Mouse (Mus musculus) gastrocnemius, postnatal 14 days (tissue): ENCODE results near the gene Kifc1. TPM values are rescaled to one million over a fixed set of nuclear protein-coding genes. Genes with fewer than 3 reads are reported as not detected.
"Not testable (repeated sequence)": the region's sequence is repeated elsewhere in the genome, so short reads cannot be mapped to it uniquely, and the experiment has no call there.

Source experiments
- DNase-seq: peaks from one replicate; pipeline ENCODE4 v3.0.0; 2021; ENCODE audit warnings: mixed read lengths
- intact Hi-C: fragments of 180-260 bp; cut with DNase I; formaldehyde crosslinking; loops from one replicate; pipeline ENCODE4 v1.15.1; 2025; ENCODE audit warnings: low total_unique reads
- microRNA-seq, 2 experiments: library from miRNA; unstranded; fragments of <30 nt; microRNA quantifications; one replicate each; pipeline ENCODE4 v1.2.0; 2021
- total RNA-seq, 2 experiments: library from RNA; stranded (reverse); gene quantifications; 2 replicates each; pipeline ENCODE4 v1.2.3; 2021

The Kifc1 gene
- total RNA-seq, 2 experiments from 2014 or later: 3.3 to 4.4 TPM

- intact Hi-C loops, DNase-seq: not testable (repeated sequence)
These were observed 14.7 kb downstream of the Kifc1 start for GRCm38 (mm10) chr17:33875797-33876196.

DNA sequence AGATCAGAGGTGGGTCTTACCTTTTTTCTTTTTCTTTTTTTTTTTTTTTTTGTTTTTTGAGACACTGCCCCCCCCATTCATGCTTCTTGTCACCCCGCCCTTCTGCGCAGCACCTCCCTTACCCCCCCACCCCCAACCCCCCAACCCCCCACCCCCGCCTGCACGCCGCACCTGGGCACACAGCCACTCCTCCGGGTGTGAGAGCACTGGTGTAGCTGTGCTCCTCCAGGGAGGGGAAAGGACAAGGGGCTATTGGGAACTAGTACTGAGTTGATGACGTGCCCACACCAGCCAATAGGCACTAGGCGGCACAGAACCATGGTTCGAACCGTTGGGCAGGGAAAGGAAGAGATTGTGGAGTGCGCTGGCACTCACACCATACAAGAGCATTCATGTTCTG lies 16.1 kb downstream of the Kifc1 start:
- DNase-seq: no peak
- intact Hi-C loops: no loop called here

DNA sequence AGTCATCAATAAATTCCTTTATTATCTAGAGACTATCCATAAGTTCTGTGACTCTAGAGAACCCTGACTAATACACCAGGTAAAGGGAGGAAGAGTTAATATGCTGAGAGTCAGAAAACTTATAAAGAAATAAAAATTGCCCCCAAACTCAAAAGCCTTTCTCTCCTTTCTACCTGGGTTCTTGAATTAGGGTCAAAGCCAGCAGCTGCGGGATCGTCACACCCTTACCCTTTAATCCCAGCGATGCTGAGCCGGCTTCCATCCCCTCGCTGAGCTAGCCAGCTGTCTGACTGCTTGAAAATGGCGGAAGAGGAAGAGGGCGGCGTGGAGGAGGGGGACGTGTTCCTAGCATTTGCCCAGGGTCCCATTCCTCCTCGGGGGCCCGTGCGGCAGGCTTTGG lies 16.9 kb downstream of the Kifc1 start, which contains the start of gene Gm7029:
Gene Gm7029, plus strand, starts transcription at position 301 of the 400 bp plus-strand sequence.
- DNase-seq, intact Hi-C loops: not testable (repeated sequence)

DNA sequence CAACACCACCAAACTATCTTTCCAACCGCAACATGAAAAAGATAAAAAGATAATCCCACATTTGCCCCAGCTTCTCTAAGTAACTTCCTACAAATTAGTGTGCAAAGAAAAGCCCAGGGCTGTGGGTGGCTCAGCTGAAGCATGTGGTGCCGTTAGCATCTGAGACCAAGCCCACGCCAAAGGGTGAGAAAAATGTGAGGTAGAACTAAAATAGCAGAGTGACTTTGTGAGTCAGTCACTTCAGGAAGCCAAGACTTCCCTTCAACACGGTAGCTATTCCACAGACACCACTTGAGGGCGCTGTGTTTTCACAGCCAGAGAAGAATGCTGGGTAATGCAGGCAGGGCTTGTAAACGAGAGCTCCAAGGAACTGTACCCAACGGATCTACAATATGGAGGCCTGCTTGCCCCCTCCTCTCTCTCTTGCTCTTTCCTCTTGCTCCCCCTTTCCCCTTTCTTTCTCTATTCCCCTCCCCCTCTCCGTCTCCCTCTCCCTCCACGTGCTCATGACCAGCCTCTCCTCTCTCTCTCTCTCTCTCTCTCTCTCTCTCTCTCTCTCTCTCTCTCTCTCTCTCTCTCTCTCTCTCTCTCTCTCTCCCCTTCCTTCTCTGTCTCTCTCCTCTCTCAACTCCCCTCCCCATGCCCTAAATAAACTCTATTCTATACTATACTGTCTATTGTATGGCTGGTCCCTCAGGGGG lies 25.0 kb downstream of the Kifc1 start:
- DNase-seq: peak; percentile 26

DNA sequence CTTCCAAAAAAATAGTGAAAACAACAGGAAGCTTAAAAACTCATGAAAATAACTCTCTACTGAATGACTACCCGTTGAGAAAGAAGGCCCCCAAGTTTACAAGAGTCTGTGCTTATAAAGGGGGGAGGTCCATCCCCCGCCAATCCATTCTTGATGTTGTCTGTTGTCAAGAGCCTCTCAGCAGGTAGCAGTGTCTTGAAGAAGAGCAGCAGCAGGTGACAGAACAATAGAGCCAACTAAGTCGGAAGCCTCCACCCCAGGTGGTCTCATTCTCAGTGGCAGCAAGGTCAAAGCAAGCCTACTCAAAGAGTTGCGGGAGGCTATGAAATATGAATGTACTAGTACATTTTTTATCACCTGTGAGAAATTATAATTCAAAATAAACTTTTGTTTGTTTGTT lies 32.6 kb downstream of the Kifc1 start:
- DNase-seq: no peak
- intact Hi-C loops: no loop called here

More for the DNA sequence above, 25.0 kb downstream of the Kifc1 start:
- intact Hi-C loops: no loop called here

GRCm38 (mm10) chr17:33851331-33851730 lies 39.1 kb downstream of the Kifc1 start:
- intact Hi-C loops: no loop called here
- DNase-seq: no peak

DNA sequence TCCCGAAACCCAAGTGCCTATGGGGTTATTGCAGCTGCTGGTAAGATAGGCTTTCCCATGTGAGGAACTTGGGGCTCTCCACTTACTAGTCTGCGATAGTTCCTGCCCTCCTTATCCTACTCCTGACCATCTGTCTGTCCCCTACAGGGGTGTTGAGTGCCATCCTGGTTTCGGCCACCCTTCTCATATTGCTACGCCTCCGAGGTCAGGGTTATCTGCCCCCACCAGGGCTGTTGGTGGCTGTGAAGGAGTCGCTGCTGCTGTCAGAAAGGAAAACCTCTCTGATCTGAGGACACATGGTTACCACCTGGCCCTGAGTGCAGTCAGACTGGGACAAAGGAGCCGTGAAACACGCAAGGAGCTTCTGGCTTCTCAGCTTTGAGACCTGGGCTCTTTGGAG lies 42.3 kb downstream of the Kifc1 start:
- intact Hi-C loops: no loop called here
- no peak for DNase-seq

DNA sequence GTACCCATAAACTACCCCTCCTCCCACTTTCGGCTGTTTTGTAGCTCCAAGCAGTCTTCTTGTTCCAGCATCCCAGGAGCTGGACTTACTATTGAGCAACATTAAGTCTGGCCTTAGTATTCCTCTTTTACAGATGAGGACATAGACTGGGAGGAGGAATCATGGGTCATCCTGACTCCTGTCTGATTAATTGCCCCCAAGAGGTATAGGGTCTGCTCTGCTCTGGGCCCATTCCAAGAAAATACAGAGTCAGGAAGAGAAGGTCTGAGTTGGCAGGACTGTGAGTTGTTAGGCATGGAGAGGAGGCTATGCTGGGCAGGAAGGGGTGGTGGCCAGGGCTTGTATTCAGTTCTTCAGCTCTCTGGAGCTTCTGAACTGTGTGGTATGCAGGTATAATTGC lies 46.3 kb downstream of the Kifc1 start:
- no peak for DNase-seq
- intact Hi-C loops: no loop called here

GRCm38 (mm10) chr17:33842966-33843795 lies 47.3 kb downstream of the Kifc1 start, which contains the start of gene Cd320:
Gene Cd320 (plus strand): TSS chr17:33843091.
- intact Hi-C loops: no loop called here
- DNase-seq: peak; percentile 93

GRCm38 (mm10) chr17:33829561-33829960 lies 60.9 kb downstream of the Kifc1 start:
- intact Hi-C loops: no loop called here
- no peak for DNase-seq

GRCm38 (mm10) chr17:33828892-33829291 lies 61.6 kb downstream of the Kifc1 start:
- DNase-seq: no peak
- intact Hi-C loops: no loop called here

GRCm38 (mm10) chr17:33826850-33827249 lies 63.6 kb downstream of the Kifc1 start:
- intact Hi-C loops: no loop called here
- peak; percentile 67 for DNase-seq

Small RNA genes lying within 50 kb of the gene (microRNA-seq; reads per million reads assigned to microRNA genes)
- 0 reads per million in 2 experiments for gene Gm27740

Other genes starting within 250 kb of the Kifc1 start
- 10 to 100 TPM; 58.8 to 69.1 TPM for gene Hnrnpm, start 203.8 kb downstream of the Kifc1 start, total RNA-seq
- 10 to 100 TPM; 76.0 to 78.6 TPM for gene March2, start 172.0 kb downstream of the Kifc1 start, total RNA-seq
- 100 to 1,000 TPM; 154 to 159 TPM for gene Rab11b, start 130.1 kb downstream of the Kifc1 start, total RNA-seq
- gene Angptl4, start 108.8 kb downstream of the Kifc1 start, total RNA-seq: 10 to 100 TPM in 1 of 2 experiments, 1 to 10 TPM in 1; 9.6 to 25.8 TPM
- gene Kank3, start 80.1 kb downstream of the Kifc1 start, total RNA-seq: 10 to 100 TPM; 20.8 to 35.1 TPM
- 100 to 1,000 TPM; 867 to 957 TPM for gene Rps28, start 66.1 kb downstream of the Kifc1 start, total RNA-seq
- 100 to 1,000 TPM; 327 to 338 TPM for gene Ndufa7, start 66.1 kb downstream of the Kifc1 start, total RNA-seq
- gene Cd320, start 47.6 kb downstream of the Kifc1 start, total RNA-seq: 10 to 100 TPM; 17.6 to 19.8 TPM
- not detected for gene Gm7029, start 16.8 kb downstream of the Kifc1 start, total RNA-seq
- not detected for gene Platr17, start 14.5 kb upstream of the Kifc1 start, total RNA-seq
- gene Daxx, start 18.8 kb upstream of the Kifc1 start, total RNA-seq: 10 to 100 TPM; 10.2 to 13.8 TPM
- 10 to 100 TPM; 32.9 to 35.7 TPM for gene Tapbp, start 25.2 kb upstream of the Kifc1 start, total RNA-seq
- gene Zbtb22, start 25.2 kb upstream of the Kifc1 start, total RNA-seq: 10 to 100 TPM; 13.5 to 16.1 TPM
- gene Rgl2, start 38.9 kb upstream of the Kifc1 start, total RNA-seq: 10 to 100 TPM; 24.4 to 24.7 TPM
- gene Pfdn6, start 49.7 kb upstream of the Kifc1 start, total RNA-seq: 10 to 100 TPM; 53.6 to 54.9 TPM
- gene Wdr46, start 50.0 kb upstream of the Kifc1 start, total RNA-seq: 10 to 100 TPM; 11.1 to 12.3 TPM
- gene B3galt4, start 60.8 kb upstream of the Kifc1 start, total RNA-seq: 1 to 10 TPM; 2.3 to 2.7 TPM
- gene Vps52, start 65.2 kb upstream of the Kifc1 start, total RNA-seq: 10 to 100 TPM; 30.5 to 33.1 TPM
- gene Rps18, start 65.3 kb upstream of the Kifc1 start, total RNA-seq: 100 to 1,000 TPM; 464 to 543 TPM
- 10 to 100 TPM; 26.5 to 40.1 TPM for gene H2-K1, start 109.7 kb upstream of the Kifc1 start, total RNA-seq
- 10 to 100 TPM; 11.3 to 13.1 TPM for gene Ring1, start 134.0 kb upstream of the Kifc1 start, total RNA-seq
- gene H2-Ke6, start 137.4 kb upstream of the Kifc1 start, total RNA-seq: 10 to 100 TPM; 50.1 to 51.3 TPM
- 10 to 100 TPM; 44.9 to 60.1 TPM for gene Slc39a7, start 141.0 kb upstream of the Kifc1 start, total RNA-seq
- gene Rxrb, start 141.2 kb upstream of the Kifc1 start, total RNA-seq: 10 to 100 TPM; 35.2 to 35.8 TPM
- gene Col11a2, start 148.8 kb upstream of the Kifc1 start, total RNA-seq: 10 to 100 TPM; 51.1 to 56.0 TPM
- not detected for gene H2-Oa, start 201.7 kb upstream of the Kifc1 start, total RNA-seq
- gene H2-DMa, start 228.9 kb upstream of the Kifc1 start, total RNA-seq: 1 to 10 TPM; 2.3 to 3.6 TPM
- 10 to 100 TPM; 75.2 to 75.5 TPM for gene Brd2, start 232.0 kb upstream of the Kifc1 start, total RNA-seq